Mouse (Mus musculus) intestine, embryonic 14.5 days (tissue): ENCODE results near the gene Bcar3. TPM values are rescaled to one million over a fixed set of nuclear protein-coding genes. Genes with fewer than 3 reads are reported as not detected.

Experiments
- ATAC-seq: fragments of 200-750 bp; cut with Nextera tagmentation; replicated peaks from 2 replicates; pipeline ENCODE4 v1.8.0; 2017; ENCODE audit warnings: low read depth, moderate number of reproducible peaks, moderate TSS enrichment, moderate library complexity; ENCODE audit not compliant: low FRiP score, low TSS enrichment
- DNase-seq: peaks from one replicate; pipeline ENCODE4 v3.0.0-alpha.2; 2018; ENCODE audit warnings: low spot score
- H3K27ac ChIP-seq: fragments of 300-500 bp; sonication (generic); 2 replicates; pipeline ENCODE4 v1.5.1; 2014; ENCODE audit warnings: low read depth, mild to moderate bottlenecking, control low read depth
- H3K27me3 ChIP-seq: fragments of 300-500 bp; sonication (generic); replicated peaks from 2 replicates; pipeline ENCODE4 v1.6.1; 2014; ENCODE audit warnings: low read length, control low read depth; ENCODE audit not compliant: control insufficient read depth, insufficient read depth
- H3K36me3 ChIP-seq: fragments of 300-500 bp; sonication (generic); 2 replicates; pipeline ENCODE4 v1.6.1; 2014; ENCODE audit warnings: low read length, control low read depth; ENCODE audit not compliant: control insufficient read depth, insufficient read depth
- H3K4me1 ChIP-seq: fragments of 300-500 bp; sonication (generic); replicated peaks from 2 replicates; pipeline ENCODE4 v1.6.1; 2014; ENCODE audit warnings: low read length, control low read depth, mixed read lengths; ENCODE audit not compliant: control insufficient read depth, insufficient read depth
- H3K4me2 ChIP-seq: fragments of 300-500 bp; sonication (generic); 2 replicates; pipeline ENCODE4 v1.6.1; 2014; ENCODE audit warnings: low read length
- H3K4me3 ChIP-seq: fragments of 300-500 bp; sonication (generic); 2 replicates; pipeline ENCODE4 v1.5.1; 2014; ENCODE audit warnings: low read depth, low read length, control low read depth, mixed read lengths
- H3K9ac ChIP-seq: fragments of 300-500 bp; sonication (generic); 2 replicates; pipeline ENCODE4 v1.6.1; 2014; ENCODE audit warnings: mild to moderate bottlenecking, low read length
- H3K9me3 ChIP-seq: fragments of 300-500 bp; sonication (generic); 2 replicates; pipeline ENCODE4 v1.6.1; 2016; ENCODE audit warnings: low read length, control low read depth; ENCODE audit not compliant: control insufficient read depth
- WGBS: fragments of 180-500 bp; shearing (Covaris S2); extraction: QIAGEN DNeasy Blood & Tissue Kit; methylation state at CpG from one replicate; pipeline ENCODE4 v1.1.7; 2014; 5-methylcytosine and 5-hydroxymethylcytosine counted together
- polyA plus RNA-seq: library from polyadenylated mRNA; unstranded; fragments of >200 nt; fragmentation: Nextera tagmentation; extraction: Ambion mirVana; gene quantifications from 2 replicates; pipeline ENCODE4 v1.2.1, GENCODE M21; 2014

The Bcar3 gene
- polyA plus RNA-seq, 1 experiment from 2014 or later: 24.0 TPM

DNA sequence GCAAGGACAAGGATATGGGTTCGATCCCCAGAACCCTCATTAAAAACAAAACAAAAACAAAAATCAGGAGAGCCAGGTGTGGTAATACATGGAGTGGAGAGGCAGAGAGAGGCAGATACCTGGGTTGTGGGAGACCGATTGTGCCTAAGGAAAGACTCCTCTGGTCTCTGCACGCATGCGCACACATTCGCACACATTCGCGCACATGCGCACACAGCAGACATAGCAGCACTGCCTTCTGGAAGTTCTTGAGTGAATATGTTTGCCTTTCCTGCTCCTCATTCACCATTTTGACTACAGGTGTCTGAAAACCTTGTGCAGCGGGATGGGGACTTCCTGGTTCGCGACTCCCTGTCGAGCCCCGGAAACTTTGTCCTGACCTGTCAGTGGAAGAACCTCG lies 213.9 kb downstream of the Bcar3 start:
- WGBS: 96% methylated on average over 14 of the region's 14 CpGs
- Histone ChIP-seq H3K4me1 (peaks cover 34% of the 10 kb centered on the region), H3K27ac (no peak overlapping the region), H3K36me3 (peaks cover 5% of the 10 kb centered on the region; the same call in 1 of the 2 replicates), H3K9me3 (no peaks in the 10 kb centered on the region), H3K4me2 (no peak overlapping the region), H3K9ac (no peak overlapping the region), H3K4me3 (no peak overlapping the region), H3K27me3 (no peaks in the 10 kb centered on the region)
- ATAC-seq (no peak), DNase-seq (no peak)

- ATAC-seq (no peak), DNase-seq (peak; percentile 83)
- Histone ChIP-seq H3K36me3 (peaks cover 7% of the 10 kb centered on the region; the same call in 1 of the 2 replicates), H3K4me2 (no peak overlapping the region), H3K27me3 (no peaks in the 10 kb centered on the region), H3K4me3 (no peak overlapping the region), H3K9ac (no peak overlapping the region), H3K27ac (peak overlapping the region; percentile 36; the same call in 1 of the 2 replicates), H3K9me3 (no peaks in the 10 kb centered on the region), H3K4me1 (peaks cover 34% of the 10 kb centered on the region)
- 32% methylated on average over 5 of the region's 5 CpGs for WGBS
Observed at GRCm38 (mm10) chr3:122509084-122509483, 215.1 kb downstream of the Bcar3 start.

- Histone ChIP-seq H3K36me3 (peaks cover 7% of the 10 kb centered on the region; the same call in 1 of the 2 replicates), H3K4me1 (peaks cover 29% of the 10 kb centered on the region), H3K9ac (no peak overlapping the region), H3K9me3 (no peaks in the 10 kb centered on the region), H3K27me3 (no peaks in the 10 kb centered on the region), H3K27ac (peak overlapping the region; percentile 36; the same call in 1 of the 2 replicates), H3K4me3 (no peak overlapping the region), H3K4me2 (no peak overlapping the region)
- ATAC-seq (no peak), DNase-seq (no peak)
- WGBS: 42% methylated on average over 11 of the region's 11 CpGs
Observed at GRCm38 (mm10) chr3:122509534-122510239, 215.8 kb downstream of the Bcar3 start.

- H3K9ac ChIP-seq: no peak overlapping the region
Observed at GRCm38 (mm10) chr3:122510240-122510750, 216.4 kb downstream of the Bcar3 start.

GRCm38 (mm10) chr3:122510932-122511331 lies 217.0 kb downstream of the Bcar3 start:
- ATAC-seq (0 out of 2 replicates have a peak, but pooled peaks have one; percentile 21), DNase-seq (no peak)
- Histone ChIP-seq H3K4me1 (peaks cover 32% of the 10 kb centered on the region), H3K4me2 (0 out of 2 replicates have a peak overlapping the region, but pooled peaks have one; percentile 14), H3K9me3 (no peaks in the 10 kb centered on the region), H3K36me3 (peaks cover 7% of the 10 kb centered on the region; the same call in 1 of the 2 replicates), H3K4me3 (no peak overlapping the region), H3K9ac (no peak overlapping the region), H3K27me3 (no peaks in the 10 kb centered on the region), H3K27ac (peak overlapping the region; percentile 82)
- WGBS: 64% methylated on average over 10 of the region's 10 CpGs

More at GRCm38 (mm10) chr3:122510240-122510750, 216.4 kb downstream of the Bcar3 start:
- 70% methylated on average over 14 of the region's 14 CpGs for WGBS
- Histone ChIP-seq H3K9me3 (no peaks in the 10 kb centered on the region), H3K27ac (peak overlapping the region; percentile 55), H3K36me3 (peaks cover 7% of the 10 kb centered on the region; the same call in 1 of the 2 replicates), H3K4me3 (no peak overlapping the region), H3K4me2 (no peak overlapping the region), H3K27me3 (no peaks in the 10 kb centered on the region), H3K4me1 (peaks cover 27% of the 10 kb centered on the region)
- DNase-seq: no peak
- ATAC-seq: no peak

GRCm38 (mm10) chr3:122511721-122512619 lies 218.0 kb downstream of the Bcar3 start:
- ATAC-seq (peak; percentile 61), DNase-seq (no peak)
- Histone ChIP-seq H3K9me3 (no peaks in the 10 kb centered on the region), H3K4me3 (peak overlapping the region; percentile 13; the same call in 1 of the 2 replicates), H3K27ac (peak overlapping the region; percentile 82), H3K36me3 (peaks cover 11% of the 10 kb centered on the region; the same call in 1 of the 2 replicates), H3K27me3 (no peaks in the 10 kb centered on the region), H3K4me2 (peak overlapping the region; percentile 33), H3K4me1 (peaks cover 26% of the 10 kb centered on the region), H3K9ac (no peak overlapping the region)
- 79% methylated on average over 14 of the region's 14 CpGs for WGBS

GRCm38 (mm10) chr3:122512725-122513375 lies 218.9 kb downstream of the Bcar3 start:
- peak overlapping the region; percentile 82 for H3K27ac ChIP-seq

More at GRCm38 (mm10) chr3:122512725-122513375, 218.9 kb downstream of the Bcar3 start:
- Histone ChIP-seq H3K9me3 (no peaks in the 10 kb centered on the region), H3K4me3 (peak overlapping the region; percentile 13; the same call in 1 of the 2 replicates), H3K27me3 (no peaks in the 10 kb centered on the region), H3K4me2 (peak overlapping the region; percentile 33), H3K9ac (no peak overlapping the region), H3K36me3 (peaks cover 11% of the 10 kb centered on the region; the same call in 1 of the 2 replicates), H3K4me1 (peaks cover 24% of the 10 kb centered on the region)
- DNase-seq: no peak
- peak; percentile 63 for ATAC-seq
- WGBS: 83% methylated on average over 16 of the region's 16 CpGs
